Mouse (Mus musculus): Measurements from ENCODE around the gene Sumo1.
A peak's percentile ranks its signal among the peaks of the same experiment; 100 is the strongest.

Gene Sumo1

DNA sequence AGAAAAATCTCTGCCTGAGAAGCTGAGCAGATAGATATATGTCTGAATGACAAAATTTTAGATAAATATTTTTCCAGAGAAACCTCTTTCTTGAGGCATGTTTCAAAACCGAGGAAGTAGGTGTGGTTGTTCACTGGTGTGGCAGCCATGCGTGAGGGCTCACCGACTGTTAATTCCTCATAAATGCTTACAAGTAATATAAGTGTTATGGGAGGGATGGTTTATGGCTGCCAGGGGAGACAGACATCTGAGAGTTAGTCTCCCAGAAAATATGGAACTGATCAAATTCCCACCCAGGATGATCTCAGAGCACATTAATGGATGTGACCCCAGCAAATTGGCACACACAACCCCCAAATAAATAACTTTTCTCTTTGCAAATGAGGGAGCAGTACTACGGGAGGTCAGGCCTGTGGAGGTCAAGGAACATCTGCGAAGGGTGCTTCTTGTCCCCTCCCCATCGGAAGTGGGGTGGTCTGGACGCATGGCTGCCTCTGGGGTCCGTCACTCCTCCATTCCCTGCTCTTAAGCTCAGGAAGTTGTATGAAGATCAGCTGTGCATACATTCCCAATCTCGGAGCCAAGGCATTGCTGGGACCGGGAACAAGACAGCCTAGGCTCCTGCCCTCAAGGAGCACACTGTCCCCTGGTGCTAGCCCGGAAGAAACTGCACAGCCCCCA lies 75.9 kb downstream of the Sumo1 start:
- DNase-seq (ENCODE audit: low read depth, low spot score): no peak

DNA sequence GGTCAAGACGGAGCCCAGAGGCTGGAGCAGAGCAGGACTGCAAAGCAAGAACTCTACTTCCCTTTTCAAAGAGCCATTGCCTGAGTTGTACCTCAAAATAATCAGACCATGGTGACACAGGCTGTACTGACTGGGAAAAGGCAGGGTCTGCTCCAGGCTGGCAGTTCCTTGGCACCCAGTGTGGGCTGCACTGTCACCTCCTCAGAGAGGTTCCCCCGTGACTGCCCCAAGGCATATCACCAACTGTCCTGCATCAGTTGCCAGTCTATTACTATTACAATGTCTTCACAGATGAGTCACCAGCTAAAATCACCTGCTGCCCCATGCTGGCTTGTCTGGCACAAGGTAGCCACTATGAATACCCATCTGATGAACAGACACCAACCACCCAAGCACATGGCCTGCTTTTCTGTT lies 77.0 kb downstream of the Sumo1 start:
- no peak for DNase-seq (ENCODE audit: low read depth, low spot score)

DNA sequence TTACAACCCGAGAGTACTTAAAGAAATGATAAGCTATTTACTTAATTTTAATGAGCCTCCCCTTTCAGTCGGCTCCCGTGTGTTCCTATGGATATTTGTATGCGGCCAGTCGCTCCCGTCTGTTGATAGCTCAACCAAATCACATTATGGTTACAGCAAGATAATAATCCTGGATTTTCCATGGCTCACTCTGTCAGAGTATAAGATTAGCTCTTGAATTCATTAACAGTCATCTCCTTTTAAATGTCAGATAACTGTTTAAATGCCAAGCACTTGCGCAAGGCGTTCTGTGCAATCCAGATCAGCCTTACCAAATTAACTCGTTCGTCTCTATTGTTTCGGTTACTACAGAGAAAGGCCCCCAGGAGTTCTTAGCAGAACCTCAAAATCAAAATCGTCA lies 77.8 kb downstream of the Sumo1 start:
- DNase-seq (ENCODE audit: low read depth, low spot score): no peak

DNA sequence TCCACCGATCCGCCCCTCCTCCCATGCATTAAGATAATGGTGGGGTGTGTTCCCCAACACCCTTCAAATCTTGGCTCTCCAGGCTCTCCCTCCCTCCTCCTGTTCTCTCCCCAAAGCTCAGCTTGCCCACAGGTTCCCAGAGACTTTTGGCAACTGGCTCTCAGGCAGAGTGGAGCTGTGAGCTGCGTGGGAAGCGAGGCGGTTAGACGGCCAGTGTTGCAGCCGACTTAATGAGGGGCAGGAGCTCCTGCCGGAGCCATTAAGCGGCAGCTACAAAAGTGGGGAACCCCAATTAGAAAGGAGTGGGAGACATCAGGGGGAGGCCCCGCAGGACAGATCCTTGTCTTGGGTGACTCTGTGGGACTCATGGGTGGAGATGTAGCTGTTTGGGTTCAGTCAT lies 78.3 kb downstream of the Sumo1 start:
- no peak for DNase-seq (ENCODE audit: low read depth, low spot score)

DNA sequence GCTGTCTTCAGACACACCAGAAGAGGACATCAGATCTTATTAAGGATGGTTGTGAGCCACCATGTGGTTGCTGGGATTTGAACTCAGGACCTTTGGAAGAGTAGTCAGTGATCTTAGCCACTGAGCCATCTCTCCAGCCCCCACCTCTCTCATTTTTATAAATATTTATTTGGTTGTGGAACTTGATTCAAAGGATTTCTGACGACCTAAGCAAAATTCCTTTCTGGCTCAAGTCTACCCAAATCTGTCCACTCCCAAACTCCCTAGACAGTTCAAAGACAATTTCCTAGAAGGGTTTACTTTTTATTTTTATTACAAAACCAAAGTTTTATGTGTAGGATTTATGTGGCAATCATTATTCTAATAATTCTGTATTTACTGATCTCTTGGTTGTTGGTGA lies 81.4 kb downstream of the Sumo1 start:
- DNase-seq (ENCODE audit: low read depth, low spot score): no peak

DNA sequence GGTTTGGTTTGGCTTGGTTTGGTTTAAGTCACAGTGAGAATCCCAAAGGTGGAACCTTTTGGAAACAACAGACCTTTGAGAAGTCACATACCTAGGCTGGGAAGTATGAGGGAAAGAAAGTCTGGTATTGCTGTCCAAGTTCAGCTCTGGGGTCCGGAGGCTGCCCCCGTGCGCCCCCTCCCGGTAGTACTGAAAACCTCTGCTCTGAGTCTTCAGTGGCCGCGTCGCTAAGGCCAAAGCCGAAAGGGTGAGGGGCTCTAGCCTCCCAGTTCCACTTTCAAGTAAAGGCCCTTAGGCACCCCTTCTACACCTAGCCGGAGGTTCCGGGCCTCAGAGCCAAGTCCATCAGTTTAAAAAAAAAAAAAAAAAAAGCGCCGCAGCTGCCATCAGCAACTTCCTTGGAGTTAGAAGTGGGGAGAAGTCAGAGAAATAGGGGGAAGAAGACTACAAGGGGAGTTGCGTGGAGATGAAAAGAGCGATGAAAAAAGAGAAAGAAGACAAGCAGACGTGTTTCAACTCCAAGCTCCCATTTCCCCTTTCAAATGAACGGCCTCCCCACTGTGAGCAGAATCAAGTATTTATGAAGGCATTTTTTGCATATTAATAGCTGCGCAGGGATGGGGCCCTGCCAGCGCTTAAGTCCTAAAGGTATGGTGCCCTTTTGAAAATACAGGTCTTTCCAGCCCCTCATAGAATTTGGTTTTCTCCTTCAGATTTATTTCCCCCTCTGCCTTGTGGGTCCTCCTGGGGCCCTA lies 85.8 kb downstream of the Sumo1 start:
- DNase-seq (ENCODE audit: low read depth, low spot score): peak; percentile 86

DNA sequence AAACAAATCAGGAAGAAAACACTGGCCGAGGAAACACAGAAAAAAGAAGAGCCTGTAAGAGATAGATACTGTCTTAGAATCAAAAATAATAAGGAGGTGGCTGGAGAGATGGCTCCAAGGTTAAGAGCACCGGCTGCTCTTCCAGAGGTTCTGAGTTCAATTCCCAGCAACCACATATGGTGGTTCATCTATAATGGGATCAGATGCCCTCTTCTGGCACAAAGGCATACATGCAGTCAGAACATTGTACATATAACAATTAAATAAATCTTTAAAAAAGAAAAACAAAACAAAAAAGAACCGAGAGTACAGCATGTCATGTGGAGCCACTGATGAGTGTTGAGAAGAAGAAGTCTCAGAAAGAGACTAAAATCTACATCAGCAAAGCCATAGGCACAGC lies 89.8 kb downstream of the Sumo1 start:
- no peak for DNase-seq (ENCODE audit: low read depth, low spot score)

DNA sequence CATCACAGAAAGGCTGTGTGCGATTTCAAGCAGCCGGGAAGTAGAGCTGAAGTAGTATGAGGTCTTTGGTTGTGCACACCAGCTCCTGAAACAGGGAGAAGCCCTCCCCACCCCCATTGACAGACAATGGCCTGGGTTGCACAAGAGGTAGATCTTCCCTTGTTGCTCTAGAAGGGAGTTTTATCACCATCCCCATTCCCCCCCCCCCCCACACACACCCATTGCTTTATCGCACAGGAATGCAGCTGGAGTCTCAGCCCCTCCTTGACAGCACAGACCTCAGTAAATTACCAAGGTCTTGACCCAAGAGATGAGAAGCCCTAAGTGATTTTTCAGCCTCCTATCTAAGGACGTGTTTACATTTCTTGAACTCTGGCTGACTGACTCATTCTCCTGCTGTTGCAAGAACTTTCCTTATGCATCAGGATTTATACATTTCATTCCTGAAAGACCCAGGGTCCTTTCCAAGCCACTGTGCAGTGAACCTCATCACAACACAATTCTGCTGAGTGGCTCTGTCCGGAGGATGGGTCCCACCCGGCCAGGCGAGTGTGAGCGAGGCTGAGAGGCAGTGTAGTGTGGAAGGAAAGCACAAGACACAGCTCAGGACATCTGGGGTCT lies 90.4 kb downstream of the Sumo1 start:
- DNase-seq (ENCODE audit: low read depth, low spot score): peak; percentile 30

DNA sequence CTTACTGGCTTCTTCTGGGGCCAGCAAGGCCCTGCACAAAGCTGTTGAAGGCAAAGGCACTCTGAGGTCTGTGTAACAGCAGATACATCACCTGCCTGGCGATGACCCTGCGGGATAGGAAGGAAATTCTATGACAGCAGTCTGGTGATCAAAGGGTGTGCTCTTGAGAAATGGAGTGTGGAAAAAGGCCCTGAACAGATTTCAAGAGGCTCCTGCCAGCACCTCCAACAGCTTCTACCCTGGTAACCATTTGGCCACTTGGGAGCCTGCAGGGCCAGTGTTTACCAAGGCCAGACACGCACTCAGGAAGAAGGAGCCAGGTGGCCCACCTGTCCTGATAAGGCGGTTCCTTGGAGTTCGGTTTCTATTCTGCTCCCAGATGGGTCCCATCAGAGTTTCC lies 91.3 kb downstream of the Sumo1 start:
- no peak for DNase-seq (ENCODE audit: low read depth, low spot score)

DNA sequence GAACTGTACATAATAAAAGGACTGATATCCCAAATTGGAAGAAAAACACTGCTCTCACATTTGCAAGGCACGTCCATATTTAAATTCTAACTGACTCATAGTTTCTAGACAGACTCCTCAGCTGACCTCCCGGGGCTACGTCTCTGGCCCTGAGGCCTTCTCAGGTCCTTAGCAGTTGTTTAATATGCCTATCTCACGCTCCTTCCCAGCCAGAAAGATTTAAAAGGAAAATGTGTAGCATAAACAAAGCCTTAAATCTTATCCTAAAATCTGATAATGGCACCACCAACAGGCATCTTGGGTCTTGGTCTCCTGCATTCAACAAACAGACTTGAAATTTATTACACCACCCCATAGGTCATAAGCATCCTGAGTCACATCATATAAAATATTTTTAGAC lies 91.9 kb downstream of the Sumo1 start:
- no peak for DNase-seq (ENCODE audit: low read depth, low spot score)

DNA sequence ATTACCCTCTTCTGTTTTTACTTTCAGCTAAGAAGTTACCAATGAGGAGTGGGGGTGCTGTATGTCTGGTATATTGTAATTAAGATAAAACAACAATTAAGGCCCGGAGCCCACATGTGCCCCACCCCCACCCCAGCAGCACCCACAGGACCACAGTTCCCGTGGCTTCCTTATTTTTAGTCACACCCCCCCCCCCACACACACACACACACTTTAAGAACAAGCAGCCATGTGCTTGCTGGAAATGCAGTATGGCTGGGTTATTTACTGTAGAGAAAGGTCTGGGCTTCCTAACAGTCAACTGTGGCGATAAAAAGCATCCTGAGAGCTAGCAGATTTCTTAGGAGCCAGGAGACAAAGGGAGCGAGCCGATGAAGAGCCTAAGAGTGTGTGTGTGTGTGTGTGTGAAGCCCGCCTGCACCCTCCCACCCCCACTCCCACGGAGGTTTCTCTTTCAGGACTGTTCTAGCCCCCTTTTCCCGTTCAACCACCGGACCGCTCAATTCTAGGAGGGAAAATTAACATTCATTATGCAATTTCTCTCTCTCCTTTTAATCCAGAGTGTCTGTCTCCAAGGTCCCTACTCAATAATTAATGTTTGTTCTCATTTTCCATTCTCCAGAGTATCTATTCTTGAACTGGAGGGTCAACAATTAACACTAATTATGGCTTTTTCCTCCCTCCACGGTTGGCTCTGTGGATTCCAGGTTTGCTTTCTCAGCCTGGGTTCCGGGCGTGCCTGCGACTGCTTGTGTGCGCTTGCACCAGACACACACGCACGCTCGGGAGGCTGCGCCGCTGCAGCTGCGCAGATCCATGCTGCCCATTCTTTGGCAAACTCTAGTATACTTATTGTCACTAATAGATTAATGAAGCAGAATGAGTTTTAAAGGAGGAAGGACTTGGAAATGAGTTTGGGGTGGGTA lies 96.1 kb downstream of the Sumo1 start:
- DNase-seq (ENCODE audit: low read depth, low spot score): peak; percentile 38

DNA sequence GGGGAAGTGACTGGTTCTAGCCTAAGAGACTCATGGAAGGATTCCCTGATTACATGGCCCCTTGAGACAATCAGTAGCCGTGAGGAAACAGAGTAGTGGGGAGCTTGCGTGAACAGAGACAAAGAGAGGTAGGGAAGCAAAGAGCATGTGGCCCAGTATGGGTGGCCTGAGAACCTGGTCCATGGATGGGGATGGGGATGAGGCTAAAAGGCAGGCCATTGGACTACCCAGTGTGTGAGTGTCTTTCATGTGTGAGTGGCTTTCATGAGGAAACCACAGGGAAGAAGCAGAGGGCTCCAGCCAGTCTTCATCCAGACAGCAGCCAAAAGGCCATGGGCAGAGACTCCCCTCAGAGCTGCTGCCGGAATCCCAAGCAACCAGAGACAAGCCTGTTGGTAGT lies 96.8 kb downstream of the Sumo1 start:
- DNase-seq (ENCODE audit: low read depth, low spot score): no peak

DNA sequence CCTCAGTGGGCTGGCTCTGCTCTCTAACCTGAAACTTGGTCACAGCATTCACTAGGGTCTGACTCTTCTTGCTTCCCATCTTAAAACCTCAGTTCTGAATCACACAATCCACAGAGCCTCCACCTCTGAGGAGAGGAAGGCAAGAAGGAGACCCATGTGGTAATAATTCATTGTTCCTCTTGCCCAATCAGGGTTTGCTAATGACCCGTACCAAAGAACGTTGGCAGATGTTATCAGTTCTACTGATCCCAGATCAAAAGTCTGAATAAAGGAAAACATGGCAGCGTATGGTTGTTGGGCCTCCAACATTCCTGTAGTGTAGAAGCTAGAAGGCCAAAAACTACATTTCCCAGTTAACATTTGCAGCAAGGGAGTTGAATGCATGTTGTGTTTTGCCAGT lies 99.1 kb downstream of the Sumo1 start:
- DNase-seq (ENCODE audit: low read depth, low spot score): no peak

DNA sequence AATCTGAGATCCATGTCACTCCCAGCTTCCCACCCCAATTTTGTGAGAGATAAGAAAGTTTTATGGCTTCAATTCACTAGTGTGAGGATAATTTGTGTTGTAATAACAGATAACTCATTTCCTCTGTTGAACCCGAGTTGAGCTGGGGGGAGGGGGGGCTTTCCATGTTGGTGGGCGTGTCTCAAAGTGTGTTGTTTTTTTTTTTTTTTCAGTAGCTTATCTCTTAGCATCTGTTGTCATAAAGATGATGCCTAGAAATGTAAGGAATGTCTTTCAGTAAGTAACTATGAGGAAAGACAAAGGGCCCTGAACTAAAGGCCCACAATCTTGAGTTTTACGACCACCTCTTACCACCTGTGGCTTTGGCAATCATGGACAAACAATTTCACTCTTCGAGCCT lies 99.9 kb downstream of the Sumo1 start:
- no peak for DNase-seq (ENCODE audit: low read depth, low spot score)

DNA sequence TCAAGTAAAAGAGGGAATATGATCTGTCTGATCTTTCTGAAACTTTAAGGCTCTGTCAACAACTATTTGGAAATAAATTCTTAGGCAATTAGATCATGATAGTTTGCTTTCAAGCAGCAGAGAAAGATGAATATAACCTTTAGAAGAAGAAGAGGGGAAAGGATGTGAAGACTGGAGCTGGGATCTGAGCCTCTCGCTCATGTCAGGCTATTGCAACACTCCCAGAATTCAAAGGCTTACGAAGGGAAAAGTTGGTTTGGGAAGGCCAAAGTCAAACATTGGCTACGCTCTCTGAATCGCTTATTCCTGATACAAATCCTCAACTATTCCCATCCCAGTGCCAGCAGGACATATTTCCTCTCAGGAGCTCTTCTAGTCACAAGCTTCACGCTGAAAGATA lies 101.3 kb downstream of the Sumo1 start:
- DNase-seq (ENCODE audit: low read depth, low spot score): no peak

DNA sequence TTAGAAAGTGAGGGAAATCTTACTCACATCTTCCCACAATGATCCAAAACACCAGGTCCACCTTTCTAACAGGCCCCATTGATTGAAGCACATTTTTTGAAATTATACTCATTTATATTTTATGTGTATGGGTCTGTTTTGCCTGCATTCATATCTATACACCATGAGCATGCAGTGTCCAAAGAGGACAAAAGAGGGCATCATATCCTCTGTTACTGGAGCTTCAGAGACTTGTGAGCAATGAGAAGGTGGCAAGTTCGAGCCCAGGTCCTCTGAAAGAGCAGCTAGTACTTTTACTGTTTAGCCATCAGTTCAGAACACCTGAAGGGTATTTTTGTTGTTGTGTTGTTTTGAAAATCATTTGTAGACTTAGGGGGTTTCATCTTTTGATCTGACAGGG lies 102.4 kb downstream of the Sumo1 start:
- no peak for DNase-seq (ENCODE audit: low read depth, low spot score)

DNA sequence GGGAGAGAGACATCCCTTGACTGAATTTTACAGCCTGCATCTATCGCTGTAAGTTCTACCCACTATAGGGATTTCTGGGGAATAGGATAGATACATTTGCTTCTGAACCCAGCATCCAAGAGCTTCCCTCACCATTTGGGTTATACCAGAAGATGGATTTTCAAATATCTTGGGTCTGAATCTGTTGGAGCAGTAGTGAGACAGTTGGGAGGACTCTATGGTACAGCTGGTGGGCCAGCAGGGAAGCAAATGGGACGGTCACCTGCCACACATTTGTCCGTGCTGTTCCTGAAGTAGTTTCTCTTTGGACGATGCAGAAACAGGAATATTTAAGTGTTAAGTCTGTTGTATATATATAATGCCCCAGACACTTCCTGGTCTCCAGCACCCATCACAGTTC lies 103.1 kb downstream of the Sumo1 start:
- no peak for DNase-seq (ENCODE audit: low read depth, low spot score)

DNA sequence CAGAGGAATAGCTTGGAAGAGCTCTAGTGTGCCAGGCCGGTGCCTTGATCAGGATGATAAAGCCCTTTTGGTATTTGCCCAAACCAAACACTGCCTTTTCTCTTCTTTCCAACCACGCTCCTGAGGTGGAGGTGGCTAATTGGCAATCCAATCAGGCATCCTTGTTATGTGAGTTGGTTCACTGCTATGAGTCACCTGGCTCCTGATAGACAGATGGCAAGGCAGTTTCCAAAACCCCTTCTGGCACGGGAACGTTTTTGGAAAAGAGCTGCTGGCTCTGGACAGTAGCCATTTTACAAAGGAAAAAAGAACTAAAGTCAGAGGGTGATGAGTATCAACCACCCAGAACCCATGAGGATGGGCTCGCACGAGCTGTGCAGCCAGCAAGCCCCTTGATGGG lies 103.7 kb downstream of the Sumo1 start:
- no peak for DNase-seq (ENCODE audit: low read depth, low spot score)

DNA sequence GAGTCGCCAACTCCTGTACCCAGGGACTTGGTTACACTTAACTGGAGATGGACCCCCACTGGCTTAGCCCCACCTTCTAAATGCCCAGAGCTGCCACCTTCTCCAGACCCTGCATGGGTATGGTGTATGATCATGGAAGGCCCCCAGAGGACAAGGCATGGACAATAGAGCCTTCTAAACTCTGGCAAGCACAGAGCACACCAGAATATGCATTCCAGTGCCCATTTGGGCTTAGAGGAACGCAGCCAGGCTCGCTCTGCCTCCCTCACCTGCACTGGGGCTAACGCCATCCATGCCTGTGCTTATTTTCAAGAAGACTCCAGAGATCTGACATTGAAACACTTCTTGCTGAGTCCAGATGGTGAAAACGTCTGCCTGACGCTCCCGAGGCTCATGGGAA lies 104.4 kb downstream of the Sumo1 start:
- no peak for DNase-seq (ENCODE audit: low read depth, low spot score)

DNA sequence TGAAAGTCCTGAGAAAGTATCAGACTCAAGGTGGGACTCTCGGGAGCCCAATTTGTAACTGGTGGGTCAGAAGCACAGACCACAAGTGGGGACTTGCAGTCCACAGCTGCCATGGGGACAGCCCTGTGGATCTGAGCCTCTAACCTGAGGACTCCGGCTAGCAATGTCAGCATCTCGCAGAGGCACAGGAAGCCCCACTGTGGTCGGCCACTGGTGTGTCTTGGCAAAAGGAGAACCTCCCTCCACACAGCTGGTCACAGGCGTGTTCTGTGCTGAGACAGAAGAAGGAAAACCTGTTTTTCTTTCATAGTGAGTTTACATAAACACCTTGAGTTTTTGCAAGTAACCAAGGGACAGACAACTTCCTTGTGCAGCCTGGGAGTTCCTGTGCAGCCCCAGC lies 104.8 kb downstream of the Sumo1 start:
- DNase-seq (ENCODE audit: low read depth, low spot score): no peak

DNA sequence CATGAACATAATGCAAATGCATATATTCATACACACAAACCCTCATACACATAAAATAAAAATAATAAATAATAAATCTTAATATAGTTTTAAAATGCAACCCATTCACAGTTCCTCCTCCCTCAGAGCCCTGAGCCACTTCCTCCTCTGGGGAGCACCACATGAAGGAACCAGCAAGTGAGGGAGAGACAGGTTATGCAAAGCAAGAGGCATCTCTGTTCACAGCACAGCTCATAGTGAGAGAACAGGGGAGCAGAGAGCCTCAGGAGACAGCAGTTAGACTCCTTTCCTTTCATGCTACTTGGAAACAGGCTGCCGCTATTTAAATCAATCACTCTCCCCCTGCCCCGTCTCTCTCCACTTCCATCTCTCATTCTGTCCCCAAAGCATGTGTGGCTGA lies 107.1 kb downstream of the Sumo1 start:
- no peak for DNase-seq (ENCODE audit: low read depth, low spot score)

DNA sequence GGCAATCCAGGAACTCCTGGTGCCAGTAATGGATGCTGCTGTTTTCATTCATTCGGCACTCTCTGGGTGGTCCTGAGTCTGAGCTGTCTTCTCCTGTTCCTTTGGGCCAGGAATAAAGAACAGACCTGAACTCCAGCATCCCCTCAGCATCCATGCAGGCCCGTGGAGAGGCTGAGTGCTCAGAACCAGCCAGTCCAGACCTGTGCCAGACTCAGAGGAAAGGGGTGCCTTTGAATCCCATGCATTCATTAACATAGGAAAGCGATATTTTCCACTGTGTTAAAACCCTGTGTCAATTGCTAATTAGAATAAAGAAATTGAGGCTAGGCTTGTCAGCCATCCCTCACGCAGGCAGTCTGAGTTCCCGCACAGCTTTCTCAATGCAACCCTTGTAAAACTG lies 116.9 kb downstream of the Sumo1 start:
- DNase-seq (ENCODE audit: low read depth, low spot score): no peak

Measured in ZHBTc4 (cell line).